Mouse (Mus musculus): Measurements from ENCODE around the gene Cerkl.
A peak's percentile ranks its signal among the peaks of the same experiment; 100 is the strongest.

Gene Cerkl

GRCm38 (mm10) chr2:79442906-79443305, 13.7 kb downstream of the Cerkl start:
- DNase-seq: no peak

- DNase-seq: no peak
Observed at GRCm38 (mm10) chr2:79442227-79442626, 14.4 kb downstream of the Cerkl start.

DNA sequence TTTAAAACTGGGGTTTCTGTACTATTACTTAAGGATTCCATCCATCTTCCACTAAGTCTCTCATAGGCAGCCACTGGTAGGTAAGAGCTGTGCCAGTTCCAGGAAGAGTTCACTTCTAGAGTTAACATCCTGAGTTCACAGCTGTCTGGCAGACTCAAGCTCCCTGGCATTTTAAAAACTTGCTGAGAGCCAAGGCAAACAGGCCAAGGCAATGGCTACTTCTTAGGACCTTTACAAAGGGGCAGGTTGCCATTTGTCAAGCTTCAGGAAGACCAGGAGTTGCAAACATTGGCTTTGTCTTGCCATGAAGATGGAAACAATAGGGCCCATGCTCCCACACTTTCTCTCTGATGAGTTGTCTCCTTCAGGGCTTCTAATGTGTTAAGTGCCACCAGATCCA, 26.5 kb downstream of the Cerkl start:
- DNase-seq: no peak

DNA sequence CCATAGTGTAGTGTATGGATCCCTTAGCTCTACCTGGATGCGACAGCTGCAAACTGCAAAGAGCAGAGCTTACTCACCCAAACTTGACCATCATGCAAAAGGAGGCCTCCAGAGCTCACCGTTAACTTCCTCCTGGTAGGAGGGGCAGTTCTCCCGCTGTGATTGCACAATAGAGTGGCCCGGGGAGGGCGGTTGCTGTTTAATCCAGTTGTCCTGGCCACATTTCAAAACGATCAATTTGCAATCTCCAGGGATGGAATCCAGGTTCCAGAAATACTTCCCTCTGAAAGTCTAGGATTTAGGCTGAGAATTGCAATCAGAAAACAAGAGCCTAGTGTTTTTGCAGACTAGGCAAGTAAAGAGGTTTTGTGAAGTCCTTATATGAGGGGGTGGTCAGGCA, 26.9 kb downstream of the Cerkl start:
- peak; percentile 17 for DNase-seq

GRCm38 (mm10) chr2:79429108-79429507, 27.5 kb downstream of the Cerkl start:
- DNase-seq: no peak

GRCm38 (mm10) chr2:79428569-79429104, 27.9 kb downstream of the Cerkl start:
- no peak for DNase-seq

DNA sequence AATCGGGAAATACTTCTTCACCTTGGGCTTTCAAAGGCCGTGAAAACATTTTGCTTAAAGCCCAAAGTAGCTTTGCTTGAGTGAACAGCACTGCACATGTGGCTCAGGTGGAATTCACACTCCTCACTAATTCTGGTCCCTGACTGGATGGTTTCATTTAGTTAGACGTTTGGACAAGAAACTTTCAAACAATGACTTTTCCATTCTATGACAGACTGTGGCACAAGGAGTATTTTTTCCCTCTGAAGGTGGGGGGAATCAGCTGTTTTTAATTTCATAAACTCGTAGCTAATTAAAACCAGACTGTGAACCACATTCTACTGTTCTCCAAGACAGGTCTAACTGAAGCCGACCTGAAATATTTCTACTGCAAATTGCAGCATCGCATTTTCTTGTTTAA, 28.6 kb downstream of the Cerkl start:
- no peak for DNase-seq

DNA sequence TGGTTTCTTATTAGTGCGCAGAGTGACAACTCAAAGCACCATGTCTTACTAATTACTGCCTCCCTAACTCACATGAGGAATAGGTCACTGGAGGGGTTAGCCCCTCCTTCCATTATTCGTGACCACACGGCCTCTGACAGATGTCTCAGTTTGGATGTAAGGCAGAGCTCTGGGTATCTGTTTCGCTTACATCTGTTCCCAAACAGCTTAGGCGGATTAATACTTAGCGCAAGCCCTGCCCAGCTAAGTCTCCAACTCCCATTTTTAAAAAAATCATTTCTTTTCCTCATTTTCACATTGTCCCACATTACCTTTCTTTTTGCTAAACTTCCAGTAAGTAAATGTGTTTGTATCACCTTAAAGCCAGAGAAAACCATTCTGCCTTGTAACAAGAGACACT, 34.9 kb downstream of the Cerkl start:
- DNase-seq: no peak

- DNase-seq: no peak
Observed at GRCm38 (mm10) chr2:79414505-79414904, 42.1 kb downstream of the Cerkl start.

DNA sequence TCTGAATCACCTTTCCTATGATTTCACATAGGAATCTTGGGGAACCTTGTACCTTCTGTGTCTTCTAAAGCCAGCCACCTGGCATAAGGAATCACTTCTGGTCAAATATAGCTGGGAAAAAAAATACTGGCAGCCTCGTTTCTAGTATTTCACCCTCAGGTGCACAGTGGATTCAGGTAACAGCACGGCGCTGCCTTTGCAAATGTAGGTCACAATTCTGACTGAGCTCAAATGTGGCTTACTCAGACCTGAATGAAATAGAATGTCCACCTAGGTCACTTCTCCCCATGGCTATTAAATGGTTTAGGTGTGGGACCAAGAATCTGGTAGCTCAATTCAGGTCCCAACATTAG, 45.7 kb downstream of the Cerkl start:
- DNase-seq: no peak

DNA sequence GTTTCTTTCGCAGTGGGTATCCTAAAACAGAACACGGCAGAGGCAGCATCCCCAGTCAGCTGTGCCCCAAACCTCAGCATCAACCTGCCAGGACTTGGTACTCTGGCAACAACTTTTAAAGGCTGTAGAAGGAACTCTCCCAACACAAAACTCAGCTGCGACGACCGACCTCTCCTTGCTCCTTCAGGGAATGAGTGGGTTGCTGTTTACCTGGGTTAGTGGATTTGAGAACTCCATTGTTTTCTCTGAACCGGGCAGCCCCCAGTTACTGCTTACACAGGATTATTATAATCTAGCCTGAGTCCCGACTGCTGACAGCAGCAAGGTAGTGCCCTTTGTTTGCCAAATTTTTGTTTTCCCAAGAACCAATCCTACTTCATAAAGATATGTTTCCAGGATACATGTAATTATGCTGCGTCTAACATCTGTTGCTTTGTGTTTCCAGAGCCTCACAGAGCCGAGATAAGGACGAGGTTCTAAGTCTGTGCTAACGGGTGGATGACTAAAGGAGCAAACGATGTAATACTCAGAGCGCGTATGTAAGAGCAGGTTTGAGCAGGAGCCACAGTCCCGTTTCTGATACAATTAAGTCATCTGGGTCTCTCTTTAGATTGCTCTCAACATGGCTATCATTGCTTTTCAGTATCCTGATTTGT, 46.2 kb downstream of the Cerkl start:
- no peak for DNase-seq

GRCm38 (mm10) chr2:79405661-79406405, 50.8 kb downstream of the Cerkl start:
- DNase-seq: no peak

- no peak for DNase-seq
Observed at GRCm38 (mm10) chr2:79400045-79400444, 56.5 kb downstream of the Cerkl start.

GRCm38 (mm10) chr2:79399234-79400000, 57.2 kb downstream of the Cerkl start:
- no peak for DNase-seq

DNA sequence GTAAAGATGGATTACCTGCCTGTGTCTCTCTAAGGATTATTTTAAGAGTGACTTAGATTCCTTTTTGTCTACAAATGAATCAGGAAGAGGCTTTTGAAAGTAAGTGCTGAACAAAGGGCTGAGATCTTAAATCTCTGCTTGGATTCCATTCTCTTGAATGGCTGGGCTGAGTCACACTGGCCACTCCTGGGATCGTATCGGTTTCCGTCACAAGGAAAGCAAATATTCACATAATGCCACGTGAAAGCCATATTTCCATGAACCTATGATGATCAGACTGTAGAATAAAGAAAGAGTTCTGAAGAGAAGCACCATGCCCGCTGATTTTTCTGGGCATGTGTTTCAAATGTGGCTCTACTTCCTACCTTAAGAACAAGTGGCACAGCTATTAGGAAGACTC, 57.8 kb downstream of the Cerkl start:
- no peak for DNase-seq

DNA sequence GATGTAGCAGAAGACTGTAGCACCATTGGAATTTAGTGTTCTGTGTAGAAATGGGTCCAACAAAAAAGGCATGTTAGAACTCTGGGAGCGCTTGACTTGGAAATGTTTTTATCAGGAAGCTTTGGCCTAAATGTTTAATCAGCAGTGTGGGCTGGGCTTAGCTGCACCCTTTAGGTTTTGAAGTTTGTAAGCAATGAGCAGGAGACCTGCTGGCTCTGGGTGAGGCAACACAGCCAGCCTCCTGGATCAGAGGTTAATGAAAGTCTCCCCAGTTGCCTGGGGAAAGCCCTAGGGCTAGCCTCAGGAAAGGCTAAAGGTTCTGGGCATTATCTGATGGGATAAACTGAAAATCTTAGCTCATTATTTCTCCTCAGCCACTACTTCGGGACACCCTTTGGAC, 58.2 kb downstream of the Cerkl start:
- no peak for DNase-seq

DNA sequence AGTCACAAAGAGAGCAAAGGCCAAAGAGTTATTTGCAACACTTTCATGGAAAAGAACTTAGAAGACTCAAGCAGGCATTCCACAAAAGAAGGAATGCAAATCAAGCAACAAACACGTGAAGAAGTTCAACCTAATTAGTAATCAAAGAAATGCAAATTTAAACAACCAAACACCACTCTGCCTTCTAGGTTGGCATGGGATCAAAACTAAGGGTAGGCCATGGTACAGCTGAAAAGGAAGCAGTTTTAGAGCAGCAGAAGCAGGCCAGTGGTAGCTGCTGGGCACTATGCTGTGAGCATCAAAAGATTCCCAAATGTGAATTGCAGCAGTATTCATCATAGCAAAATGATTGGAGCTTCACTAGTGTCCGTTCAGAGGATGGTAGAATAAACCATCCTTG, 59.5 kb downstream of the Cerkl start:
- no peak for DNase-seq

DNA sequence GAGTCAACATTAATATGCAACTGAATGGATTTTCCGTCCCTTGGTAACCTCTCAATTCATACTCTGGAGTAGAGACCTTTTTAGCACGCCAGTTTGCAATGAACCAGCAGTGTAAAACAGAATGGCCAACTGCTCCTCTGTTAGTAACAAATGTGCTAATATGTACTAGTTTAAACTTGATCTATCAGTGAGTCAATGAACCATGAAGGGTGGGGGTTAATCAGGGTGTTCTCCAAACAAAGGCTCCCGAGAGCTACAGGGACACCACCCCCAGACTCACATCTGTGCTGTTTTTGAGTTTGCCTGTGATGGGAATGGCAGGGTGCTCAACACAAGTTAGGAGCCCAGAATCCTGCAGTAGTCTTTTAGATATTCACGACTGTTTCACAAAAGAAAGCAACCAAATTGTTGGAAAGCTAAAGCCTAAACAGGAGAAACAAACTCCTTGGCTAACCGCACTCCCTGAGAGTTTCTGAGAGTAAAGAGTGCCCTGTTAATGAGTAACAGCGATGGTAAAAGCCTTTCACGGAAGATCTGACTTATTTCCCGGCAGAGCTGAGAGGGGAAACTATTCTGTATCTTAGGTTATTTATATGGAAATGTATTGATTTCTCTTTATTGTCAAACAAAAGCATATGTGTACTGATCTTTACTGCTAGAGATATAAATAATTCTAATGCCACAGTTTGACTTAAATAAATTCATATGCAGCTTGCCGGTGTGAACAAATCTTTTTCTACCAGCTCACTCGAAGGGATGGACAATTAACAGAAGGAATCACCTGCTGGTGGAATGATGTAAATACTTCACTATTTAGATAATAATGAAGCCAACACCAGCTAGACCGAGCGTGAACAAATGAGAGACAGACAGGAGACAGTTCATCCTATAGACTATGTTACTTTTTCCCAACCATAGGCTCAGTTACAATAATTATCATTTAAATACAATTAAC, 77.2 kb downstream of the Cerkl start:
- DNase-seq: no peak

- no peak for DNase-seq
Observed at GRCm38 (mm10) chr2:79378346-79379086, 78.1 kb downstream of the Cerkl start.

DNA sequence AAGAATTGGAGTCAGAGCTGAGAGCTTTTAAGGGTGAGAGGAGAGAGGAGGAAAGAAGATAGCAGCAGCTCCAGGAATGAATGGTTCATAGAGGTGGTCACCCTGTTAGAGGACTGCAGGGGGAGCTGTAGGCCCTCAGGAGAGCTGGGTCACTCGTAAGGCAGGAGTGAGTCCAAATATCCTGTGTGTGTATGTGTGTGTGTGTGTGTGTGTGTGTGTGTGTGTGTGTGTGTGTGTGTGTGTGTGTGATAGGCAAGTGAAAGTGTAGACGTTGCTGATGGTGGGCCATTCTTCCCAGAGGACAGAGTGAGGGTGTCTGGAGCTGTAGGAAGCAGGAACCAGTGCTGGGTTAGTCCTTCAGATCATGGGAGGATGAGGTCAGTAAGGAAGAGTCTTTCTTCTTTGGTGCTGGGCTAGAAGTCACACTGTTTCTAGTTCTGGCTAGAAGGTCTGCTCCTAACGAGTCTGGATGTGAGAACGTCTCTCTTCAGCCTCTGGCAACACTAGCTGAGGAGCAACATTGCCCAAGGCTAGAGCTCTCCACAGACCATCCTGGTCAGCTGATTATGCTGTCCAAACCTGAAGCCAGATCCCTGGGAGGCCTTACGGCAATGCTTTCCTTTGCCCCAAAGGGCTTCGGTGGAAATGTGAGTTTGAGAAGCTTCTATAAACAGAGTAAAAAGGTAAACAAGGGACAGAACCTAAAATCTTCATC, 83.9 kb downstream of the Cerkl start:
- DNase-seq: peak; percentile 12

DNA sequence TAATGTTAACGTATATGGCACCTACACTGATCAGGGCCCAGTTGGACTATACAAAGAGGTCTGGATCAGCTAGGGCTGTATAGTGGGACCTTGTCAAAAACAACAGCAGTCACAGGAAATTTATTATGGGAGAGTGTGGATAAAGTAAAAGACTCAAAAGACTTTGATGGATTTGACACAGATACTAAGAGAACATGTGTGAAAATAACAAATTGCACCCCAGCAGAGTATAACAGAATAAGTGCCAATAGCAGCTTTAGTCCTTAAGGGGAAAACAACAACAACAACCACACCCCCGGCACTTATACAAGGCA, 84.5 kb downstream of the Cerkl start:
- no peak for DNase-seq
